Mouse (Mus musculus) C2C12 (cell line): ENCODE data around the gene Nit1. TPM values are rescaled to one million over a fixed set of nuclear protein-coding genes. Genes with fewer than 3 reads are reported as not detected.
A peak's percentile ranks its signal among the peaks of the same experiment; 100 is the strongest.
"Not testable (repeated sequence)": the region's sequence is repeated elsewhere in the genome, so short reads cannot be mapped to it uniquely, and the experiment has no call there.

Experiments used
- H3K27me3 ChIP-seq: one replicate; pipeline ENCODE4 v1.6.1; 2011; ENCODE audit not compliant: control insufficient read depth, insufficient read depth, insufficient read length
- H3K36me3 ChIP-seq: one replicate; pipeline ENCODE4 v1.6.1; 2011; ENCODE audit not compliant: control insufficient read depth, insufficient read depth
- H3K4me3 ChIP-seq: one replicate; pipeline ENCODE4 v1.5.1; 2011; ENCODE audit warnings: mild to moderate bottlenecking, control low read depth; ENCODE audit not compliant: poor library complexity, insufficient read depth, severe bottlenecking
- H3K79me2 ChIP-seq: one replicate; pipeline ENCODE4 v1.6.1; 2011; ENCODE audit not compliant: control insufficient read depth, insufficient read depth
- H3K79me3 ChIP-seq: one replicate; pipeline ENCODE4 v1.6.1; 2011; ENCODE audit warnings: low read depth, control low read depth
- H3ac ChIP-seq: one replicate; pipeline ENCODE3; 2011; ENCODE audit warnings: low read depth; ENCODE audit not compliant: control insufficient read depth, insufficient read length
- CEBPB ChIP-seq: IDR thresholded peaks from one replicate; pipeline ENCODE4 v1.6.1; 2011; ENCODE audit warnings: low read depth, mild to moderate bottlenecking, control low read depth, moderate library complexity
- CTCF ChIP-seq: IDR thresholded peaks from one replicate; pipeline ENCODE4 v1.5.1; 2011; ENCODE audit not compliant: control insufficient read depth, insufficient read depth, insufficient read length
- FOSL1 ChIP-seq: IDR thresholded peaks from one replicate; pipeline ENCODE4 v1.8.0; 2011; ENCODE audit warnings: mild to moderate bottlenecking, low read length; ENCODE audit not compliant: poor library complexity, insufficient read depth, severe bottlenecking
- MAX ChIP-seq: IDR thresholded peaks from one replicate; pipeline ENCODE4 v1.6.1; 2011; ENCODE audit warnings: mild to moderate bottlenecking, control low read depth
- MYOD1 ChIP-seq: IDR thresholded peaks from one replicate; pipeline ENCODE4 v1.6.1; 2011; ENCODE audit warnings: low read depth; ENCODE audit not compliant: control insufficient read depth, insufficient read length
- MYOG ChIP-seq: IDR thresholded peaks from one replicate; pipeline ENCODE4 v1.6.1; 2011; ENCODE audit not compliant: control insufficient read depth, insufficient read length; ENCODE audit errors: extremely low read depth
- USF1 ChIP-seq: IDR thresholded peaks from one replicate; pipeline ENCODE4 v1.6.1; 2011; ENCODE audit warnings: low read depth, mild to moderate bottlenecking, control low read depth, moderate library complexity
- polyA plus RNA-seq: library from polyadenylated mRNA; unstranded; fragments of >200 nt; fragmentation: generic; extraction: Trizol; gene quantifications from one replicate; pipeline ENCODE4 v1.2.1, GENCODE M21; 2012; ENCODE audit warnings: missing spikeins

Nit1 gene
- polyA plus RNA-seq, 1 experiment: 19.5 TPM

DNA sequence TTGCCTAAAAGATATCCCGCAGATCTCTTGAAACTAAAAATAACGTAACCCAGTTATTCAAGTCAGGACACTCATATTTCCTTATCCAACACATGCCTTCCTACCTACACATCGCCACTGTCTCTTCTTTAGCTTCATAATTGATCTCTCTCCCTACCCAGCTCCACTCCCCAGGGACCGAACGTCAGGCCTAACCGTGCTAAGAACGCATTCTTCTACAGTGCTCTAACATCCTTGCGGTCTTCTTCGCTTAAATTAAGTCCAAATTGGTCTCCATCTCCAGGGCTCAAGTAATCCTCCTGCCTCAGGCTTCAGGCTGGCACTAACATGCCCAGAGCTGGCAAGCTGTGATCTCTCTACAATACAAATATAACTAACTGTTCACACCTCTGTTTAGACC is 17.2 kb downstream of the Nit1 start:
- peak overlapping the region; percentile 76 for H3K4me3 ChIP-seq
- H3K36me3 ChIP-seq: peaks cover 18% of the 10 kb centered on the region
- peaks cover 92% of the 10 kb centered on the region for H3K79me2 ChIP-seq
- H3K27me3 ChIP-seq: no peaks in the 10 kb centered on the region
- peaks cover 59% of the 10 kb centered on the region for H3K79me3 ChIP-seq
- no peak for TF ChIP-seq MAX
- TF ChIP-seq MYOG: no peak
- no peak for TF ChIP-seq MYOD1
- TF ChIP-seq USF1: no peak
- TF ChIP-seq CTCF: no peak
- TF ChIP-seq FOSL1: no peak
- TF ChIP-seq CEBPB: no peak
- H3ac ChIP-seq: peak overlapping the region; percentile 95

DNA sequence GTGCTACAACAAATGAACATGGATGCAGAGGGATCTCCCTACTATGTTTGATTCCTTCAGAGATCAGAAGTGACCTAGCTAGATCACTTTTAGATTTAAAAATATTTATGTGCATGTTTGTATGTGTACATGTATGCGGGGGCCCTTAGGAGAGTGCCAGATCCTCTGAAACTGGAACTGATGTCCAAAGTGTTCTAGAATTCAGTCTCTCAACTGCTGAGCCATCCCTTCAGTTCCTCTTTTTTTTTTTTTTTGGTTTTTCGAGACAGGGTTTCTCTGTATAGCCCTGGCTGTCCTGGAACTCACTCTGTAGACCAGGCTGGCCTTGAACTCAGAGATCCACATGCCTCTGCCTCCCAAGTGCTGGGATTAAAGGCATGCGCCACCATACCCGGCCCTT is 18.9 kb downstream of the Nit1 start:
- peaks cover 44% of the 10 kb centered on the region for H3K79me3 ChIP-seq
- H3ac ChIP-seq, H3K36me3 ChIP-seq, H3K4me3 ChIP-seq, H3K27me3 ChIP-seq: not testable (repeated sequence)
- peaks cover 75% of the 10 kb centered on the region for H3K79me2 ChIP-seq

DNA sequence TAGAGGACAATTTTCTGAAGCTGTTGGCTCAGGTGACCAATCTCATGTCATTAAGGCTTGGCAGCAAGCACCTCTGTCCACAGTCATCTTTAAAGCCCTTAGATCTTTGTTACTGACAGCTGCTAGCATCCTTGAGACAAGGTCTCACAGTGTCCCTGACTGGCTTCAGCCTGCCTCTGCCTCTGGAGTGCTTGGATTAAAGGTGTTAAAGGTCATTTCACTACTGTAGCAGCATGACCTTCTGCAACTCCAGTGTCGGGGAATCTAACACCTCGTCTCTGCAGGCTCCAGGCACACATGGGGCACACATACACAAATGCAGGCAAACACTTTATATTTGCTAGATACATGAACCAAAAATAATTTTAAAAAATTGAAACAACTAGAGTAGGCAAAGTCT is 19.9 kb downstream of the Nit1 start:
- H3K79me2 ChIP-seq: peaks cover 65% of the 10 kb centered on the region
- H3K79me3 ChIP-seq: peaks cover 38% of the 10 kb centered on the region
- TF ChIP-seq CTCF (no peak), MAX (no peak), FOSL1 (no peak), MYOD1 (no peak), CEBPB (no peak), MYOG (no peak), USF1 (no peak)
- H3ac ChIP-seq: no peak overlapping the region
- H3K36me3 ChIP-seq: peaks cover 7% of the 10 kb centered on the region
- no peaks in the 10 kb centered on the region for H3K27me3 ChIP-seq
- no peak overlapping the region for H3K4me3 ChIP-seq

DNA sequence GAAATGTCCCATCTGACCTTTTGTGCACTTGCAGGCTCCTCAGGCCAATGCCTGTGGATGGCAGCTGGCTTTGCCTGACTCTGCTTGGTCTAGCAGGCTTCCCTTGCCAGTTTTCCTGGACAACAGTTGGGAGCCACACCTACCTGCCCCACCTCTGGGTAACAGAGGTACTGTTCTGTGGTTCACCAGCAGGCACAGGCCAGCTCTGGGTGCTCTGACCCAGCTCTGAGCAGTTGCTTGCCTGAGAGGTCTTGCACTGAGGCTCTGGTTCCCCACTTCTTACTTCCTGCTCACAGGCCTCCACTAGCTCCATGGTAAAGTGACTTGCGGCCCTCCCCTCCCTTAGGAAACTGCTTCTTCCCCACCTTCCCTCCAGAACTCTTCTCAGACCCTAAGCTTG is 23.4 kb downstream of the Nit1 start:
- H3K36me3 ChIP-seq: peaks cover 7% of the 10 kb centered on the region
- TF ChIP-seq CTCF (no peak), CEBPB (no peak), MYOG (no peak), MAX (no peak), MYOD1 (no peak), FOSL1 (no peak), USF1 (no peak)
- H3K79me2 ChIP-seq: peaks cover 37% of the 10 kb centered on the region
- peaks cover 15% of the 10 kb centered on the region for H3K79me3 ChIP-seq
- no peak overlapping the region for H3K4me3 ChIP-seq
- H3ac ChIP-seq: no peak overlapping the region
- no peaks in the 10 kb centered on the region for H3K27me3 ChIP-seq

DNA sequence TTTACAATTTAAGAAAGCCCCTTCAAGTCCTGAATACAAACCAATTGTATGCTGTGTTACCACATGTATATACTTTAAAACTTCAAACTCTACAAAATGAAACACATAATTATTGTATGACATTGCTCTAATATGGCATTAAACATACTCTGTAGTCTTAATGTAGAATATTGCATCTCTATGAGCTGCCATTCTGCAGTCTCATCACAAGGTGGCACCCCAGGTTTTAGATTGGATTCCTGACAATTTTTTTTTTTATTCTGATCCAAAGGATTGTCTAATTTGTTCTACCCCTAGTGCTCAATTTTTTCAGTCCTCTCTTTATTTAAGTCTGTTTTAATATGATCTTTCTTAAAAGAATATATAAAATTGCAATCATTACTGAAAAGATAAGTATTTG is 24.0 kb downstream of the Nit1 start:
- Histone ChIP-seq H3ac (no peak overlapping the region), H3K4me3 (no peak overlapping the region), H3K79me2 (peaks cover 31% of the 10 kb centered on the region), H3K27me3 (no peaks in the 10 kb centered on the region), H3K79me3 (peaks cover 13% of the 10 kb centered on the region), H3K36me3 (peaks cover 6% of the 10 kb centered on the region)
- TF ChIP-seq CEBPB: no peak
- no peak for TF ChIP-seq MYOG
- no peak for TF ChIP-seq FOSL1
- TF ChIP-seq CTCF: no peak
- no peak for TF ChIP-seq MYOD1

DNA sequence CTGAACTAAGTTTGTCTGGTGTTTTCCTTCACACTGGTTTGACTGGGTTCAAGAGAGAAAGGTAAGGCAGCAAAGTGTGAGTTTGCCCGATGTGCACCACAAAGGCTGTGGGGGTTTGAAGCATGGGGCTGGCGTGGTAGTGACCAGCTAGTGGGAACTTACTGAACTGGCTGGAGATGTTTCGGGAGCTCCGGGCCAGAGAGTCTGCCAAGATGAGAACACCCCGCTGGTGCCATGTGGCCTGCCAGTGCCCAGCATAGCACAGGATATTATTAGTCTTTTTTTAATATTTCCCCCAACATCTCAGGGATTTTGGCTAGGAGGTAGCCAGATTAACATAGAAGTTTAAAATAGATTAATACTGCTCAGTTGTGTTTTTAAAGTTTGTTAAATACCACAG is 25.3 kb downstream of the Nit1 start:
- H3K4me3 ChIP-seq: no peak overlapping the region
- no peak overlapping the region for H3ac ChIP-seq
- no peaks in the 10 kb centered on the region for H3K27me3 ChIP-seq
- H3K79me3 ChIP-seq: peaks cover 2% of the 10 kb centered on the region
- peaks cover 18% of the 10 kb centered on the region for H3K79me2 ChIP-seq
- H3K36me3 ChIP-seq: no peaks in the 10 kb centered on the region
- TF ChIP-seq MYOD1 (no peak), CEBPB (no peak), MYOG (no peak), MAX (no peak), USF1 (no peak), FOSL1 (no peak), CTCF (no peak)
